Mouse (Mus musculus) lung, embryonic 16.5 days (tissue): Measurements from ENCODE around the gene Efhd1. TPM values are rescaled to one million over a fixed set of nuclear protein-coding genes. Genes with fewer than 3 reads are reported as not detected.

ENCODE experiments used
- ATAC-seq: fragments of 200-750 bp; cut with Nextera tagmentation; 2 replicates; pipeline ENCODE4 v1.8.0; 2017; ENCODE audit warnings: low read depth, mild to moderate bottlenecking, moderate library complexity
- H3K27ac ChIP-seq: fragments of 300-500 bp; sonication (generic); 2 replicates; pipeline ENCODE4 v1.5.1; 2014; ENCODE audit warnings: mild to moderate bottlenecking, control low read depth, low read length
- H3K27me3 ChIP-seq: fragments of 300-500 bp; sonication (generic); 2 replicates; pipeline ENCODE4 v1.6.1; 2014; ENCODE audit warnings: low read depth, low read length, mixed read lengths; ENCODE audit not compliant: control insufficient read depth, insufficient read depth
- H3K36me3 ChIP-seq: fragments of 300-500 bp; sonication (generic); 2 replicates; pipeline ENCODE4 v1.6.1; 2014; ENCODE audit warnings: low read length; ENCODE audit not compliant: control insufficient read depth, insufficient read depth
- H3K4me1 ChIP-seq: fragments of 300-500 bp; sonication (generic); replicated peaks from 2 replicates; pipeline ENCODE4 v1.6.1; 2014; ENCODE audit warnings: low read length, mixed read lengths; ENCODE audit not compliant: control insufficient read depth, insufficient read depth
- H3K4me2 ChIP-seq: fragments of 300-500 bp; sonication (generic); 2 replicates; pipeline ENCODE4 v1.6.1; 2014; ENCODE audit warnings: low read depth, low read length, control low read depth
- H3K4me3 ChIP-seq: fragments of 300-500 bp; sonication (generic); 2 replicates; pipeline ENCODE4 v1.5.1; 2014; ENCODE audit warnings: mild to moderate bottlenecking, low read length, control low read depth
- H3K9ac ChIP-seq: fragments of 300-500 bp; sonication (generic); 2 replicates; pipeline ENCODE4 v1.6.1; 2014; ENCODE audit warnings: low read length, control low read depth
- H3K9me3 ChIP-seq: fragments of 300-500 bp; sonication (generic); 2 replicates; pipeline ENCODE4 v1.6.1; 2016; ENCODE audit warnings: low read length; ENCODE audit not compliant: control insufficient read depth
- WGBS: fragments of 180-500 bp; shearing (Covaris S2); extraction: QIAGEN DNeasy Blood & Tissue Kit; methylation state at CpG from one replicate; pipeline ENCODE4 v1.1.7; 2014; 5-methylcytosine and 5-hydroxymethylcytosine counted together
- polyA plus RNA-seq: library from polyadenylated mRNA; unstranded; fragments of >200 nt; fragmentation: Nextera tagmentation; extraction: Ambion mirVana; gene quantifications from 2 replicates; pipeline ENCODE4 v1.2.1, GENCODE M21; 2015

Gene Efhd1
- polyA plus RNA-seq, 1 experiment from 2014 or later, result 0.31 TPM

DNA sequence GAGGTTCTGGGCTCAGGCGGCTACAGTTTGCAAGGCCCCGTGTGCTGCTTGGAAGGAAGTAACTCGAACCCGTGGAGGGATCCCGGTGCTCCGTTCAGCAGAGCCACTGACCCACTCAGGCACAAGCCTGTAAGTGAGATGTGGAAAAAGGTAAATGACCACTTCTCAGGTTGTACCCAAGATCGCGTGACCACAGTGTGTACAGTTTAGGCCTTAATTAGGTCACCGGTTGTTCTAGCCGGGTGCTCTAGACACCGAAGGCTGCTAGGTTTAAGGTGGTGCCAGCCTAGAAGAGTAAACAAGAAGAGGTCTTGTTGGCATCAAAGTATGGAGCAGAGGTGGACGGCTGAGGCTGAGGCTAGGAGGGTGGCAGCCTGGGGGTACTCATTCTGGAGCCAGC lies 11.0 kb downstream of the Efhd1 start:
- no peak overlapping the region for H3K27ac ChIP-seq
- ATAC-seq, result no peak
- H3K9me3 ChIP-seq, result no peaks in the 10 kb centered on the region
- 84% methylated on average over 12 of the region's 12 CpGs for WGBS
- H3K4me3 ChIP-seq, result no peak overlapping the region
- H3K36me3 ChIP-seq, result no peaks in the 10 kb centered on the region
- no peak overlapping the region for H3K4me2 ChIP-seq
- H3K9ac ChIP-seq, result no peak overlapping the region
- no peaks in the 10 kb centered on the region for H3K27me3 ChIP-seq
- peaks cover 11% of the 10 kb centered on the region for H3K4me1 ChIP-seq

DNA sequence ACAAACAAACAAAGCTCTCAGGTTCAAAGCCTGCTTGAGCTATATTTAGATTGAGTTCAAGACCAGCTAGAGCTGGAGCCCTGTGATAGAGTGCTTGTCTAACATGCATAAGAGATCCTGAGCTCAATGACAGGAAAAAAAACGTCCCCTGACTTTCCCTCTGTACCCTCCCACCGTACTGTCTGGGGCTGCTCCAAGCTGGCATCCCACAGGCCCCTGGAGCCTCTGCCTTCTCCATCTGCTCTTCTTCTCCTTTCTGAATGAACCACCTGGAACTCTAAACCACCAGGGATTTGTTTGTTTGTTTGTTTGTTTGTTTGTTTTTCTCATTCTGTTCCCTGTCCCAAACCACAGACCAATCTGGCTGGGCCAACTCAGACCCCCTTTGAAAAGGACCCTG lies 11.9 kb downstream of the Efhd1 start:
- no peak overlapping the region for H3K4me3 ChIP-seq
- H3K27me3 ChIP-seq, result no peaks in the 10 kb centered on the region
- H3K9me3 ChIP-seq, result no peaks in the 10 kb centered on the region
- H3K36me3 ChIP-seq, result no peaks in the 10 kb centered on the region
- peaks cover 2% of the 10 kb centered on the region for H3K4me1 ChIP-seq
- 41% methylated on average over 2 of the region's 2 CpGs for WGBS
- no peak for ATAC-seq
- no peak overlapping the region for H3K4me2 ChIP-seq
- no peak overlapping the region for H3K27ac ChIP-seq
- H3K9ac ChIP-seq, result no peak overlapping the region

DNA sequence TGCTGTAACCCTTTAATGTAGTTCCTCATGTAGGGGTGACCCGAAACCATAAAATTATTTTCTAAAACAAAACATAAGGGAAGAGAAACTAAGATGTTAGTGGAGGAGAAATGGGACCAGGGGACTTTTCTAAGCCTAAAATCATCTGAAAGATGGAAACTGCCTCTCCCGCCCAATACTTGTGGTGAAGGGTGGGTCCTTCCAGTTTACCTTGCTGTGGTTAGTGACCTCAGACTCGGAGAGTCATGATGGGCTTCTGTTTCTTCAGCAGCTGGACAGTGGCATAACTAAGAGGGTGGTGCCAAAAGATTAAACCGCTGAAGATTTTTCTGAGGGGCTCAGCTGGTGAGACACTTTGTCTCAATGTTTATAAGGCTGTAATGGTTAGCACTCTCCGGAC lies 16.1 kb downstream of the Efhd1 start:
- Histone ChIP-seq H3K9me3 (no peaks in the 10 kb centered on the region), H3K4me1 (no peaks in the 10 kb centered on the region), H3K4me3 (no peak overlapping the region), H3K9ac (no peak overlapping the region), H3K4me2 (no peak overlapping the region), H3K27ac (no peak overlapping the region), H3K36me3 (no peaks in the 10 kb centered on the region), H3K27me3 (no peaks in the 10 kb centered on the region)
- 76% methylated on average over 5 of the region's 5 CpGs for WGBS
- no peak for ATAC-seq

DNA sequence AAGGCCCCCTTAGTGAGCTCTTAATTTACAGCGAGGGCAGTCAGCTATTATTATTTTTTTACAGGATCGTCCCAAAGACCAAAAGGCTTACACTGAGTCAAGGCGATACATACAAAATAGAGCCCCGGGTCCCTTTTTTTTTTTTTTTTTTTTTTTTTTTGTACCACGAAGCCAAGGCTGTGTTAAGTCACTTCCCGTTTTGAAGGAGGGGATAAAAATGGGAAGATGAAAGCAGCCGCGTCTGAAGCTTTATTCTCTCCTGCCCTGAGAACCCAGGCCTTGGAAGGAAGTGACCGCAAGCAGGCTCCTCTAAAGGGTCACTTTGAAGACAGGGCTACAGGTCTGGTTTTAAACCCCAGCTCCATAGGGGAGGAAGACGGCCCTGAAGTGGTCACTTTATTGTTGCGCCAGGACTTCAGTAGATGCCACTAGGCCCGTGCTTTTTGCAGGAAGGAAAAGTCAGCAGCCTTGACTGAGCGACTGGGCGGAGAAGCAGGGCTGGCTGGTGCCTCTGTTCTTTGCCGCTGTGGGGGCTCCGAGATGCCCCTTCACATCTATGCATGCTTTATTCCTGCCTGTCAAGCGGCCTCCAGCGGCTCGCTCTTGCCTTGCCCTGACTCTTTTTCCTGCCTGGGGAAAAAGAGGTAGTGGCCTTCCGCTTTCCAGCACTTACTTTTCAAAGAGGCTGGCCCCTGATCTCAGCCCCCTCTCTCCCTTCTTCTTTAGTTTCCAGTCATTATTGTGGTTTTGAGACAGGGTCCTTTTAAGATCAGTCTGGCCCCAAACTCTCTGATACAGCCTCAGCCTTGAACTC lies 17.6 kb downstream of the Efhd1 start:
- Histone ChIP-seq H3K27ac (no peak overlapping the region), H3K27me3 (no peaks in the 10 kb centered on the region), H3K9ac (no peak overlapping the region), H3K4me1 (no peaks in the 10 kb centered on the region), H3K4me3 (no peak overlapping the region), H3K36me3 (no peaks in the 10 kb centered on the region), H3K9me3 (0 out of 2 replicates have a peak, but pooled peaks cover 3% of the 10 kb centered on the region), H3K4me2 (peak overlapping the region; percentile 26; the same call in 1 of the 2 replicates)
- WGBS, result 28% methylated on average over 20 of the region's 20 CpGs
- 0 out of 2 replicates have a peak, but pooled peaks have one; percentile 12 for ATAC-seq

DNA sequence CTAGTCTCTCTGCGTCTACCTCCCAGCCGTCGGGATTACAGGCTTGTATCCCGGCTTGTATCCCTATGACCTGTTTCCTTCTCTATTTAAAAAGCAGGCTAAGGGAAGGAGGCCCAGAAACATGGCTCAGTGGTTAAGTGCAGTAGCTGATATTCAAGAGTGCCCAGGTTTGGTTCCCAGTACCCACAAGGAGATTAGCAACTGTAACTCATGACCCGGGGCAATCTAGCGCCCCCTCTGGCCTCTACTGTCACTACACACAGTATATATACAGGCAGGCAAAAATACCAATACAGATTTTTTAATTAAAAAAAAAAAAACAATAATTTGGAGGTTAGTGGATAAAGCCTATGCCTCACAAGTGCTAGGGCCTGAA lies 18.2 kb downstream of the Efhd1 start:
- no peak overlapping the region for H3K4me3 ChIP-seq
- H3K9me3 ChIP-seq, result 0 out of 2 replicates have a peak, but pooled peaks cover 3% of the 10 kb centered on the region
- H3K27ac ChIP-seq, result no peak overlapping the region
- H3K4me1 ChIP-seq, result no peaks in the 10 kb centered on the region
- no peak overlapping the region for H3K9ac ChIP-seq
- no peaks in the 10 kb centered on the region for H3K27me3 ChIP-seq
- ATAC-seq, result no peak
- no peak overlapping the region for H3K4me2 ChIP-seq
- WGBS, result 67% methylated on average over 6 of the region's 6 CpGs
- H3K36me3 ChIP-seq, result no peaks in the 10 kb centered on the region

DNA sequence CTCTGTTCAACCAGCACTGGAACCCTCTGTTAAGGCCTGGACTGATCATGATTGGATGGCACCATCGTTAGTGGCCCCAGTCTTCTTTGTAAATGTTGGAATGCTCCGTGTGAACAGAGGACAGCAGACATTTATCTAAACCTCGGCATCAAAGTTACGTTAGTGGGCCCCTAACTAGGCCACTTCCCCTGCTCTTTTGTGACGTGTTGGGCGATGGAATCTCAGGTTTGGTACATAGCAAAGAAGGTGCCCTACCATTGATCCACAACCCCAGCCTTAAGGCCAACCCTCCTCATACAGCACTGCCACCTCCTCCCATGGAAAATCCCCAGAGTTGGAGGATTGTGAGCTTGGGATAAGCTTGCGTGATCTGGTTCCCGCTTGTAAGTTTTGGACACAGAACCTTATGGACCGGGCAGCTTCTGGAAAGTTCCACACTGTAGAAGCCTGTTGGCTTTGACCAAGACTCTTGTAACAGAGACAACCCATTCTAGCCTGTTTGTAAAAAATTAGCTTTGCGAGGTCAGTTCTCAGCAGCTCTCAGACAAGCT lies 19.3 kb downstream of the Efhd1 start:
- WGBS, result 75% methylated on average over 10 of the region's 10 CpGs
- Histone ChIP-seq H3K4me2 (no peak overlapping the region), H3K27ac (no peak overlapping the region), H3K27me3 (no peaks in the 10 kb centered on the region), H3K36me3 (no peaks in the 10 kb centered on the region), H3K4me1 (no peaks in the 10 kb centered on the region), H3K4me3 (no peak overlapping the region), H3K9ac (no peak overlapping the region), H3K9me3 (0 out of 2 replicates have a peak, but pooled peaks cover 3% of the 10 kb centered on the region)
- ATAC-seq, result no peak

DNA sequence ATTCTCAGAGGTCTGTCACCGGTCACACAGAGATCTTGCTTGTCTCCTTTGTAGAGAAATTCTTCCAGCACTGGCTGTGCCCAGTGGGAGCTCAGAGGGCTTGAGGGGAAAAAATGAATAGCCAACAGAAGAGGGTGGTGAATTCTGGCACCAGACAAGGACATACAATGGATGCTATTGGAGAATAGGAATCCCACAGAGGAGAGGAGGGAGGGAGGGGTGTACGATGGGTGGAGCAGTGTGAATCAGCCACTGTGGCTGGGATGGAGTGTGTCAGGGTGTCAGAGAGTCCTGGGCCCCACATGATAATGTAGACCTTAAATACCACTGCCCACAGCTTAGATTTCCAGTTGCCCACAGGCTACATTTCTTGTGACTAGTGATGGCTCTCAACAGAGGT lies 22.9 kb downstream of the Efhd1 start:
- H3K36me3 ChIP-seq, result no peaks in the 10 kb centered on the region
- no peak overlapping the region for H3K9ac ChIP-seq
- H3K4me3 ChIP-seq, result no peak overlapping the region
- H3K4me1 ChIP-seq, result no peaks in the 10 kb centered on the region
- 78% methylated on average over 2 of the region's 2 CpGs for WGBS
- H3K4me2 ChIP-seq, result no peak overlapping the region
- H3K27me3 ChIP-seq, result no peaks in the 10 kb centered on the region
- H3K9me3 ChIP-seq, result 0 out of 2 replicates have a peak, but pooled peaks cover 3% of the 10 kb centered on the region
- ATAC-seq, result no peak
- H3K27ac ChIP-seq, result no peak overlapping the region

DNA sequence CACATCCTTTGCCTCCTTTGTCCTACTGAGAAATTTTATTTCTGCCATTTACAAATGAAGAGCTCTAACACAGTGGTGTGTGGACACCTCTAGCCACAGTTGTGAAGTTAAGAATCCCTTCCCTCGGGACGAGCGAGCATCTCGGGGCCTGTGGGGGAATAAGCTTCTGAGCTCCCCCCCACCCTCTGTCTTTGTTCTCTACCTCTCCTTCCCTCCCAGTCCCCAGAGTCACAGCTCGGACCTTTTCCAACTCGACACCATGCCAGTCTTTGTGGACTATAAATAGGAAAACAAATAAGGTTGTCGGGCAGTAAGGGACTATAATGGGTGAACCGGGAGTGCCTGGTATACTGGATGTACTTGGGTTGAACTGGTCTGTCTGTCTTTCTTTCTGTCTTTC lies 27.3 kb downstream of the Efhd1 start:
- 69% methylated on average over 8 of the region's 8 CpGs for WGBS
- no peaks in the 10 kb centered on the region for H3K9me3 ChIP-seq

DNA sequence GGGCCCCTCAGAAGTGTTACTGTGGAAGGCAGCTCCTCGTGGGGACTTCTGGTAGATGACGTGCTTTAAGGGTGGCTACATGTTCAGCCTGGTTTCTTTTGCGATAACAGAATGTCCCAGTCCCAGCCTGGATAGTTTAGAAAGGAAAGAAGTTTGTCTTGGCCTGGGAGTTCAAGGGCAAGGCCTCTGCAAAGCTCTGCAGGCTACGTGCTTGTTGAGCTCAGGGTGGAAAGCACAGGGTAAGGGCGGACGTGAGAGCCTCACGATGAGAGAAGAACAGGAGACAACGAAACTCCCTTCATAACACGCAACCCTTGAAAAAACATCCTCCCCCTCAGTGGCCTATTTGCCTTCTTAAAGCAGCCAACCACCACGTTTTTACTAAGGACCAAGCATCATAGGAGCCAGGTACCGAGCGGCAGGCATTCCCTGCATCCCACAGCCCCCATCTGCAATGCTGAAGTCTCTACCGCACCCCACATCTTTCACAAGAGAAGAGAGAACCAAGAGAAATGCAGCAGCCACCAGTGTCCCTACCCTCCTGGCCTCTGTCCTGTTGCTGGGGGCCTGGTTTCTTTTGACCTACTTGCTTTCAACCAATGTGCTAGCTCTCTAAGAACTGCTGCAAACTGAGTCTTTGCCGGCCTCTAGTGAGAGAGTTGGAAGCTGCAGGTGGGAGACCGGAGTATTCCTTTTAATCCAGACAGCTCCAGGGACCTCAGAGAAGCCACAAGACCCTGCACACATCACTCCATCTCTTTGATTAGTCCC lies 28.4 kb downstream of the Efhd1 start:
- no peaks in the 10 kb centered on the region for H3K27me3 ChIP-seq
- H3K4me3 ChIP-seq, result no peak overlapping the region
- no peaks in the 10 kb centered on the region for H3K4me1 ChIP-seq
- WGBS, result 60% methylated on average over 15 of the region's 15 CpGs
- no peak overlapping the region for H3K4me2 ChIP-seq
- H3K9me3 ChIP-seq, result no peaks in the 10 kb centered on the region
- H3K27ac ChIP-seq, result no peak overlapping the region
- H3K9ac ChIP-seq, result no peak overlapping the region
- H3K36me3 ChIP-seq, result no peaks in the 10 kb centered on the region
- peak; percentile 26; the same call in 1 of the 2 replicates for ATAC-seq

More for the DNA sequence above, 27.3 kb downstream of the Efhd1 start:
- H3K27me3 ChIP-seq, result no peaks in the 10 kb centered on the region
- H3K27ac ChIP-seq, result no peak overlapping the region
- H3K9ac ChIP-seq, result no peak overlapping the region
- no peak overlapping the region for H3K4me3 ChIP-seq
- no peaks in the 10 kb centered on the region for H3K36me3 ChIP-seq
- ATAC-seq, result no peak
- H3K4me1 ChIP-seq, result no peaks in the 10 kb centered on the region
- H3K4me2 ChIP-seq, result no peak overlapping the region
